Mouse (Mus musculus) erythroblast, embryonic 14.5 days (primary cell): Measurements from ENCODE around the gene Crtc1.

ENCODE experiments used
- GATA1 ChIP-seq: IDR thresholded peaks from 2 replicates; pipeline ENCODE4 v1.6.1; 2012; ENCODE audit warnings: low read length, inconsistent platforms, mixed read lengths
- TAL1 ChIP-seq: IDR thresholded peaks from 3 replicates; pipeline ENCODE4 v1.6.1; 2012; ENCODE audit warnings: low read length, inconsistent platforms, mixed read lengths

GRCm38 (mm10) chr8:70467907-70468306 is 28.5 kb upstream of the Crtc1 start:
- TF ChIP-seq GATA1 (no peak), TAL1 (no peak)
